Mouse (Mus musculus) CH12F3 (cell line): ENCODE results near the gene Cdcp2.
"Not testable (repeated sequence)": the region's sequence is repeated elsewhere in the genome, so short reads cannot be mapped to it uniquely, and the experiment has no call there.

ENCODE experiments used
- in situ Hi-C: fragments of 300-500 bp; cut with MboI; formaldehyde crosslinking; loops from 2 replicates; pipeline ENCODE4 v1.14.3; 2020; ENCODE audit warnings: low sequenced_read_pairs

Cdcp2 gene

DNA sequence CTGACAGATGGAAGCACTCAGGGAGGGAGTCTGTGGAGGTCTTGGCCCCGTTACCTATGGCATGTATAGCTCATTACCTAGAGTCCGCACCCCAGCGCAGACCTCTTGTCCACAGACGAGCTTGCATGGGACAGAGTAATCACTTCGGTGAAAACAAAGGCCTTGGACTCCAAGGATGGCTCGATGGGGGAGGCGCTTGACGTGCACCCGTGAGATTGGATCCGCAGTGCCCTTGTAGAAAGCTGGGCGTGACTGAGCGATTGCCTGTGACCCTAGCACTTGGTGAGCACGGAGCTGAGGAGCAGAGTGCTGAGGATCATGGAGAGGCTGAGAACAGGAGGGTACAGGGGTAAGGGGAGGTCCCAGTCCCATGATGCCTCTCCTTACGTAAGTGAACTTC, 5.0 kb upstream of the Cdcp2 start:
- in situ Hi-C loops = no loop called here

DNA sequence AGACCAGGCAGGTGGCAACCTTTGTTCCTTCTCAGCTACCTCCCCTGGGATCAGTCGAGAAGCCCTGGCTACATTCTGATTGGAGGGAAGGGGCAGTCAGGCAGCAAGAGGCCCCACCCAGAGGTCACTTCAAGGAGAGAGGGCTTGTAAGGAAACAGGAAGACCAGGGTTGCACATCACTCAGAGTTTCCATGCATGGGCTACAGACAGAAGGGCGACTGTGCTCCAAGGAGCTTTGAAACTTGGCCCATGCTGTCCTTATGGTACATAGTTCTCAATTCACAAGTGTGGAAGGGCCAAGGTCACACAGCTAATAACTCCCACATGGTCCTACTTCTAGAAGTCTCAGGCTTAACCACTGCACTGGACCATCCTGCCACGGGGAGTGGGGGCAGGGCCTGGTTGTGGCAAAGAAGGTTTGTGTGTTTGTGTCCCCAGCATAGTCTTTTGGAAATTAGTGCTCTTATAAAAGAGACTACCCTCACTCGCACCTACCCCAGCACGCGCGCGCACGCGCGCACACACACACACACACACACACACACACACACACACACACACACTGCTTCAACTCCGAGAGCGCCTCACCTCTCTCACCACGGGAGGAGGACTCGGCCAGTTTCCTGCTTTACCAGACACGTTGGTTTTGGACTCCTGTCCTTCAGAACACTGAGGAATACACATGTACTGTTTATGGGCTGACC, 2.1 kb upstream of the Cdcp2 start:
- in situ Hi-C loops = no loop called here

DNA sequence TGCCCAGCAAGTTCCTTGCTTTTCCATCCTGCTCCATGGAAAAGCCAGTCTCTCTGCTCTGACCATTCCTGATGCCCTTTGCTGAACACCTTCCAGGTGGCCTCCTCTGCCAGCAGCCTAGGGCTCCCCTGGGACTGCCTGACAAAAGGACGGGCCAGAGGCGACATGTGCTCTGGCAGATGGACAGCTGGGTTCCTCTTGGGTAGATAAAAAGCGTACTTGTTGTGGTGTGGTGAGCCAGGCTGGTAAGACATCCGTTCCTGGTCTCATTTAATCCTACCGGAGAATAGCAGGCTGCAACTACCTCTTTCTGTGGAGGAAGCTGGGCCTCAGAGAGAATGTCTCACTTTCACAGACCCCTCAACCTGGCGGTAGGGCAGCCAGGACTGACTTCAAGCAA, 648 bp upstream of the Cdcp2 start:
- in situ Hi-C loops = no loop called here

DNA sequence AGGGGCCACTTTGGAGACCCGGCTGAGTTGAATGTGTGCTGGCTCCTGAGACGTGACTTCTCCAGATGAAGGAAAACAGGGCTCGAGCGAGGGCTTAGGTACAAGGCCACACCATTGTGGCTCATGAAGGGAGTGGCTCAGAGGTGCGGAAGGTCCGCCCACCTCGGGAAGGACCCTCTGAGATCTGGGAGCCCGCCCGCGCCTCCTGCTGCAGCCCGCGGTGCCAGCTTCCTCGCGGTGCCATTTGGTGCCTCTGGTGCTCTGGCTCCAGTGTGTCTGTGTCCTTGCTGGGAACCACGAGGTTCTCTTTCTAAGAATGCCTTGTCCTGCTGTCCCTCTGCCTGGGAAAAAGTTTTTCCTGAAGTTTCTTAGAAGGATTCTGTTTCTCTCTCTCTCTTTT, 1.2 kb downstream of the Cdcp2 start:
- in situ Hi-C loops = no loop called here

DNA sequence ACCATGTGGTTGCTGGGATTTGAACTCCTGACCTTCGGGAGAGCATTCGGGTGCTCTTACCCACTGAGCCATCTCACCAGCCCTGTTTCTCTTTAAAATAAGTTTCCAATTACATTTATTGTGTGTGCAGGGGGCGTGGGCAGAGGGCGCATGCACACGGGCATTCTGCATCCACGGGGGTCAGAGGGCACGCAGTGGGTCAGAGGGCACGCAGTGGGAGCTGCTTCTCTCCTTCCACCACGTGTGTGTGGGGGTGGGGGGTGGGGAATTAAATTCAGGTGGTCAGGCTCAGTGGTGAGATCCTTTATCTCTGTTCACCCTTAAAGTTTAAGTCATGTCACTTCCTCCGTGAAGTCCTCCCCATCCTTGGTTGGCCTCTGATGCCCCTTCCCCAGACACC, 1.7 kb downstream of the Cdcp2 start:
- in situ Hi-C loops = no loop called here

DNA sequence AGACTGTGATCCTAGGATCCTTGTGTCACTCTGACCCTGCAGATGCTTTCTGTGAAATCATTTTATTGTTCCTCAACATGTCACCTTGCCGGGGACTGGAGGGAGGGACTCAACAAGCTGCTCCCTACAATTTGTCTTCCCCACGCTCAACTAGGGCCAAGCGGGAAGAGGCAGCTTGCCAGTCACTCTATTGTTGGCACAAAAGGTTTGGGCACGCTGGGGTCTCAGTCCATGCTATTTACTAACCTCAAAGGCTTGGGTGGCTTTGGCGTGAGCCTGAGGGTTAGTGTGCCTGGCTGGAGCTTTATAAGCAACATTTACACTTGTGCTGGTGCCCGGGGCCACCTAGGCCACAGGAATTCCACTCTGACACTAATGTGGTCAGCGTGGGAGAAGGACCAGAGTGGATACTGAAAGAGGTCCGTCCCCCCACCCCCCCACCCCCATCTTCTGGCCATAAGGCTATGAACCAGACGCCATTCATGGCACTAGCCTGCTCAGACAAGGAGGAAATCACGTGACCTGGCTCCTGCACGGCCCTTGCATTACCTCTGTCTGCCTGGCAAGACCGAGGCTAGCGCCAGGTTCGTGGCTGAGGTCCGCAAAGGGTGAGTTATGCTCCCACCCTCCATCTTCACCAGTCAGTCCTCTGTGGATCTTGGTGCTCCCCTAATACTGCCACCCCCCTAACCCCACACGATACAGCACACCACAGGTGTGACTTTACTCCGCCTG, 2.3 kb downstream of the Cdcp2 start:
- in situ Hi-C loops = no loop called here

DNA sequence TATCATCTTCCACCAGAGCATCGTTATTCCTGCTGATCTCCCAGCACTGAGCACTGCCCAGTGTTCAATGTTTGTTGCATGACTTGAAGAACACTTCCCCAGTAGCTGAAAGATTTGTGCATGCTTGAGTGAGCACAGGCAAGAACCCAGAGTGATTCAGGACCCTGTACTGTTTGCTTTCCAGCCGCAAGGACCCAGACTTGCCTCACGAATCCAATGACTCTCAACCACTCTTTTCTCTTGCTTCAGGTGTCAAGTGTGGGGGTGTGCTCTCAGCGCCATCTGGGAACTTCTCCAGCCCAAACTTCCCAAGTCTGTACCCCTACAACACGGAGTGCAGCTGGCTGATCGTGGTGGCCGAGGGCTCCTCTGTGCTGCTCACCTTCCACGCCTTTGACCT, 5.5 kb downstream of the Cdcp2 start:
- in situ Hi-C loops = no loop called here

DNA sequence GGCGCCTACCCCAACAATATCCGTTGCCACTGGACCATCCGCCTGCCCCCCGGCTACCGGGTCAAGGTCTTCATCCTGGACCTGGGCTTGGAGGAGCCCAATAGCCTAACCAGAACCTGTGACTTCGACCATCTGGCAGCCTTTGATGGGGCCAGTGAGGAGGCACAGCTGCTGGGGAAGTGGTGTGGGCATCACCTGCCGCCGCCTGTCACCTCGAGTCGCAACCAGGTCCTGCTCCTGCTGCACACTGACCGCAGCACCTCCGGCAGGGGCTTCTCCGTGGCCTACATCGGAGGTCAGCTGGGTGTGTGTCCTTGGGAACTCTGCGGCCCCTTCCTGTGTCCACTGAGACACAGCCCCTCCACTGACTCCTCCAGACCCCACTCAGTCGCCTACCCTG, 10.1 kb downstream of the Cdcp2 start:
- in situ Hi-C loops = no loop called here

DNA sequence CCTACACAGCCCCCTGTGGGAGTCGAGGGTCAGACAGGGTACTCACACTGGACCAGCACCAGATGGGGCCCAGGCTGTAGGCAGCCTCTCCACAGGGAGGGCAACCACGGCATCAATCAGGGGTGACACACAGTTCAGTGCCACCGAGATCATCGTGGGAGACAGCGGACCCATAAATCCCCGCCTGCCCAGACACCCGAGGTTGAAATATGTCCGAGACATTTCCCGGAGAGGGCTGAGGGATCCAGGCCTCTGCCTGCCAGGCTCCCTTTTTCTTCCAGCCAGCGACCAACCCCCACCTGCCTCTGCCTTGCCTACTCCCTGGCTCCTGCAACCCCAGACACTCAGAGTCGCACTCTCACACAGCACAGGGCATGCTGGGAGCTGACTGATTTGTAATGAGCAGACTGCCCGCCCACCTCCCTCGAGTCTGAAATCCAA, 11.6 kb downstream of the Cdcp2 start:
- in situ Hi-C loops = no loop called here

DNA sequence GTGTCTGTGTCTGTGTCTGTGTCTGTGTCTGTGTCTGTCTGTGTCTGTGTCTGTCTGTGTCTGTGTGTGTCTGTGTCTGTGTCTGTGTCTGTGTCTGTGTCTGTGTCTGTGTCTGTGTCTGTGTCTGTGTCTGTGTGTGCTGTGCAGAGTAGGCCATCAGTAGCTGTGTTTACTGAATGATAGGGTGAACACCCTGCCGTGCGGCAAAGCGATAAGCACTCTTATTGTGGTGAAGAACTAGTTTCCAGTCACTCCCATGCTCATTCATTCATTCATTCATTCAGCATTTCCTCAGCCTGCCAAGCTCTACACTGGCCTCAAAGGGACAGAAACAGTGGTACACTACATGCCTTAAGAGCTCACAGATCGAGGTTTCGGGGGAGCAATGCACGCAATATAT, 12.5 kb downstream of the Cdcp2 start:
- in situ Hi-C loops = not testable (repeated sequence)

DNA sequence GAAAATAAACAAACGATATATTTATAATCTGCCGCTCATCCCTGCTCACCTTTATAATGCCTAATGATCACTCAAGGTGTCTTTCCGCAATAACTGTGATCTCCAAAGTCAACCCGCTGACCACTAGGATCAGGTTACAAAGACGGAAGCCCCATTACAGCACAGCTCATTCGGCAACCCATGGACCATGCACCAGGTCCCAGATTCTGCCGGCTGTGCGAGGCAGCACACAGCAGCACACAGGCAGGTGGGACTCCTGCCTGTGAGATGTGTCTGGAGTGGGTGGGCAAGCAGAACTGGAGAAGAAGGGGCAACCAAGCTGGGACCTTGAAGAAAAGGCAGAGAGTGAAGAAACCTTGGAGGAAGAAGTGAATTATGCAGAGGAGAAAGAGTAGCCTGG, 17.6 kb downstream of the Cdcp2 start:
- in situ Hi-C loops = no loop called here

DNA sequence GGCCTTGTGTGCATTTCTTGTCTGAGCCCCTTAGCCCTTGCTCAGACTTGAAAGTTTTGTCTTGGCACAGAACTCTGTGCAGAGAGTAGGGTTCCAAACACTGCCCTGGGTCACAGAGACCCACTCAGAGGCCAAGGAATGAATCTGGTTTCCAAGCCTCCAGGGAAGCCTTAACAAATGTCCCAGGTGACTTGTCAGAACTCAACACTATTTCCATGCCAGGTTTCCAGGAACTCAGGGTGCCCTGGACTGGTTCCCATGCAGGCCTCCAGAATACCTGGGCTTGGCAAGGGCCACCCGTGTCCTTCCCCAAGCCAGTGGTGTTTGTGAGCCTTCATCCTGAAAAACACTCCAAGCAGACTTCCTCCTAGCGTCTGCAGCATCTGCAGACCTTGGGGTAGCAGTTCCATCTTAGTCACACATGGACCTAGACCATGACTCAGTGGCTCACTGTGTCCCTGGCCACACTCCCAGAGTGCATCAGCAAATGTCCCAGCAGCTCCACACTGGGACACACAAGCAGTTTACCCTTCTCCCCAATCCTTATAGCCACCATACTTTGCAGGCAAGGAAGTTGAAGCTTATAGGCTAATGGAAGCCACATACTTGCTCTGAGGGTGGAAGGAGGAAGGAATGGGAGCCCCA, 21.2 kb downstream of the Cdcp2 start:
- in situ Hi-C loops = no loop called here

DNA sequence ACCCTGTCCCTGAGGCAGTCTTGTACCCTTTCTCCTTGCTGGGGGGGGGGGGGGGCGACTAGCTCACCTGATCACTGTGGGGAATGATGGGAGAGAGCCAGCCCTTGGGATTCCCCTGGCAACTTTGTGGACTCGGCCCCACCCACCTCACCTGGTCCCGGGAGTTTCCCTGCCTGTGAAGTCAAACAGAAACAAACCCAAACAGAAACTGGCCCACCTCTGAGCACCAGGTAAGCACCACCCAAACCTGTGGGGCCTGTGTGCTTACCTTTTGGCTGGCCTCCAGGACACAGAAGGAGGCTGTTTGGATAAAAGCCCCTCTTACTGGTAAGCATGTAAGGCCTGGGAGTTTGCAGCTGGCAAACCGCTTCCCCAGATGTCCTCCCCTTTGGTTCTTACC, 22.4 kb downstream of the Cdcp2 start:
- in situ Hi-C loops = no loop called here

DNA sequence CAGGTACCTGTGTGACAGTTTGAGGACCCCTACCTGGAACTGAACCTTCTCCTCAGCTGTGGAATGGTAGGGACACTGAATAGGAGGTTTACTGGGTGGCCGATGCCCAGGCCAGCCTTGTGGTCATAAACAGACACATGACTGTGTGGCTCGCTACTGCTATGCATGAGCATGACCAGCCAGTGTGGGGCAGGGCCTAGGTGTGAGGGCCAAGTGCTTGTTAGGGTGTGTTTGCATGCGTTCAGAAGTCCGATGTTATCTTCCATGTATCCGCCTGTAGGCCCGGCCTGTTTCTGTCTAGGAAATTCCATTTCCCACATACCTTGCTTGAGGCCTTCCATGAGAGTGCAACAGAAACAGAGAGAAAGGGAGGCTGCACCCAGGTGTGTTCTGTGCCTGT, 24.0 kb downstream of the Cdcp2 start:
- in situ Hi-C loops = no loop called here

DNA sequence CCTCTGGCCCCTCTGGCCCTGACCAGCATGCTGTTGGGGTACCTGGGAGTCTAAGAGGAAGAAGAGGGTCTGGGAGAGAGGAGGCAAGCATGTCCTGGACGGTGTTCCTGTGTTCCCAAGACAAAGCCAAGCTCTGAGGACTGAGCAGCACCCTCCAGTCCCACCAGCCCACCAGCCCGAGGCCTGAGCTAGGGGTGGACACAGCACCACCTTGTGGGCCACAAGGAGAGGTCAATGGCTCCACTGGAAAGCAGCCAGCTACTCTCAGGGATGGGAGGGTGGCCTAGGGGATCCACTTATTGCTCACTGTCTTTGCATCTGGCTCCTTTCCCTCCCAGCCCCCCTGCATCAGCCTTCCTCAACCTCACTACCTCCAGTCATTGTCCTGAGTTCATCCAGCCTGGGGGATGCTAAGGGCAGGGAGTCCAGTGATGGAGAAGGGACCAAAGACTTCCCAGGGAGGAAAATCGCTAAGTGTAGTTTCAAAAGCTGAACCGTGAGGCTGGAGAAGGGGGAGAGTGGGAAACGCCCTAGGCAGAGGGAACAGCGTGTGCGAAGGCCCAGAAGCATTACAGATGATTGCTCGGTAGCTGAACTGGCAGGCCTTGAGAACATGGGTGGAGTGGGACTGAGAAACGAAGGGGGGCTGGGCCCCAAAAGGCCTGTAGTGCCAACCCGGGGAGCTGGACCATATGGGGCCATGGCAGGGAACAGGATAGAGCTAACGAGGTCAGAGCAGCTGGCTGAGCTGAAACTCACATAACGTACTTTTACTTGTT, 24.7 kb downstream of the Cdcp2 start:
- in situ Hi-C loops = no loop called here

DNA sequence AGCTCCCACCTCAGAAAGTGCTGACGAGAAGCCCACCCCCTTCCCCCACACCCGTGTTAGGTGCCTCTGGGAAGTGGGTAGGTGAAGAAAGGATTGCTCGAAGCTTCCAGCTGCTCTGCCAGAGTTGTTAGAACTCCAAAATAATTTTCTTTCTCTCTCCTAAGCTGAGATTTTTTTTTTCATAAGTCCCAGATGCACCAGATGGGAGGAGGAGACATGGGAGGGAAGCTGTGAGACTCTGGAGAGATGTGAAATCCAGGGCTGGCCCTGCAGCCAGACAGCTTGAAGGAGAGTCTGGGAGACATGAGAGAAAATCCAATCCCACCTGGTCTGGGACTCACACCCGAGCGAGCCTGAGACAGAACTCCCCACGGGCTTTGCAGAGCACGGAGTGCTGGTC, 27.7 kb downstream of the Cdcp2 start:
- in situ Hi-C loops = no loop called here

DNA sequence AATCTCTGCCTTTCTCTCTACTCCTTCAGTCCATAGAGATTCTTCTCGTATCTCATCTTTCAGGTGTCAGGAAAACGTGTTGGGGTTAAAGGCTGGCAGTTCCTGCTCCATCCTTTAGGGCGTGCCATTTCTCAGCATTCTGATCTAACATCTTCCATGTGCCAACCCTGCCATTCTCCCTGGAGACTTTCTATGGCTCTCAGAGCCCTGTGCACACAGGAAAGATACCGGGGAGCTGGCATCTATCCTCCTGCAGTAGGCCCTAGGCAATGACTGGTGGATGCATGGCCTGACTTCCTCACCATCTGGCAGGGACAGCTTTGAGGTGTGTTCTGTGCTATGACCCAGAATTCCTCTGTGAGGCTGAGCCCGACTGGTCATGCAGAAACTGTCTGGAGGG, 28.4 kb downstream of the Cdcp2 start:
- in situ Hi-C loops = no loop called here

DNA sequence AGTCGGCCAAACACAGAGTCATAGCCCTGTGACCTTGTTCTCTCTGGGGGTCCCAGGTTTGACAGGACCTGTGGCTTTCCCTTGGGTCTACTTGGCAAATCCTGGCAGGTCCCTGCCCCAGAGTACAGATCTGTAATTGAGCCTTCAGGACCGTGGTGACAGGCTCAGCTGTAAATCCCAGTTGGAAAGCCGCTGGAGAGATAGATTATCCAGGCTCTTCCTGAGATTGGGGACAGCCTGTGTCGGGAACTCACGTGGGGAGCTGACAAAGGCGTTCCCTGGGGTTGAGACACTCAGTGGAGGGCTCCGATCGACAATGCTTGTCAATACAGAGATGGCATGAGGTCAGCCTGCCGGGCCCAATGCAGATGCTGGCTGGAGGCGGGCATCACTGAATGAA, 29.7 kb downstream of the Cdcp2 start:
- in situ Hi-C loops = no loop called here

DNA sequence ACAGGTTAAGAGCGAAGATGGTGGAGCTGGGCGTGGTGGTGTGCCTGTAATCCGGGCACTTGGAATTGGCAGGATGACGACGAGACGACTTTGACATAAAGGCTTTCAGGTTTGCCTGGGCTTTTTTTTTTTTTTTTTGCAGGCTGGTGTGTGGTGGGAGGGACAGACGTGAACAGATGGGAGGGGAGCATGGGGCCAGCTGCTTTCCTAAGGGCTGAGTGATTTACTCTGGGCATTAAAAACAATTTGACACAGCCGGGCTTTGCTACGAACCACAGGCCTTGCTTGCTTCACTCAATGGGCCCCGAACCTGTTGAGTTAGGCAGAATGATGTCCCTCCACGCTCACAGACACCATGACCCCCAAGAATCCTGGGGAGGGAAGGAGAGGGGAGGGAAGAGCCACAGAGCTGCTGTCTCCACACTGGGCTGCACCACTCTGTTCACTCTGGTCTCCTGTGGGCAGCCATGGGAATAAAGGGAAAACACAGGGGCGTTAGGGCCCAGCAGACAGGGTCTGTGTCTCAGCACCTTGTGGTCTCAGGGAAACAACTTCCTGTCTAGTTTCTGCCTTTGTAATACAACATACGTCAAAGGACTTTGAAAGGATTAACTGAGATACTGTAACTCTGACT, 30.3 kb downstream of the Cdcp2 start:
- in situ Hi-C loops = no loop called here

DNA sequence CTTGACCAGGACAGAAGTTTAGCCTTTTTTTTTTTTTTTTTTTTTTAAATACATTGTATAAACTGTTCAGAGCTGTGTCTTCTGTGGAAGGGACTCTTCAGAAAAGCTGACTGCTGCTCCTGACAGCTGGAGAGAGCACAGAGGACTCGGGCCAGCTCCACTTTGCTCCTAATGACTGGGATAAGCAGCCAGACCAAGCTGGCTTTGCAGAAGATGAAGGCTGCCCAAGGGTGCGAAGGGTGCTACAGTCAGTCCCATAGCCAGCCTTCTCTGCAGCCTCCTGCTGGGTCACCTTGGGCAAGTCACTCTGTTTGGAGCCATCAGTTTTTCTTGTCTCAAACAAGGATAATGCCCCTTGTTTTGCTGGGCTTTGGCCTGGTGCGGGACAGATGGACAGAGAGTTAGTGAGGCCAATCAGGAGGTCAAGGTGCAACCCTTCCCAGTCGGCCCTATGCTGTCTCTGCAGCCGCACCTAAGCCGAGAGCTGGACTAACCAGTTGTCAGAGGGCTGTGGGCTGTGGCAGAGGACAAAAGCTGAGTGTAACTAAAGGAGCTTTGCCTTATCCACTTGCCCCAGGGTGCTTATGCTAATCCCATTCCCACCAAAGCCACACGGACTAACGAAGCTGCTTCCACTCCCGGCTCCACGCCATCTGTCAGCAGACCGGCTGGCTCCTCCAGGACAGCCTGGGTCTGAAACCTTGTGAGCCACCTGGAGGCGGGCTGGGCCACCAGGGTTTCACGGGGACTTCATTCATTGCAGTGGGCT, 31.4 kb downstream of the Cdcp2 start:
- in situ Hi-C loops = no loop called here
